Mouse (Mus musculus): ENCODE results near the gene Galnt17.

GRCm38 (mm10) chr5:131184566-131184965 is 123.7 kb downstream of the Galnt17 start:
- no peak for TF ChIP-seq POLR2A (IDR thresholded peaks at IDR 0.05; ENCODE audit: insufficient read length, low read depth)
- TF ChIP-seq TCF12 (IDR thresholded peaks at IDR 0.05; ENCODE audit: insufficient read depth, poor library complexity, severe bottlenecking) = no peak
- no peak for TF ChIP-seq E2F4 (IDR thresholded peaks at IDR 0.05; ENCODE audit: insufficient read depth)
- no peak for TF ChIP-seq USF1 (IDR thresholded peaks at IDR 0.05; ENCODE audit: low read depth)
- no peak for TF ChIP-seq MAX (IDR thresholded peaks at IDR 0.05; ENCODE audit: low read depth)
- no peak for TF ChIP-seq CEBPB (IDR thresholded peaks at IDR 0.05; ENCODE audit: insufficient read depth, poor library complexity, severe bottlenecking)
- TF ChIP-seq MYOG (IDR thresholded peaks at IDR 0.05; ENCODE audit: control insufficient read depth in 1 of 3, insufficient read depth in 1 of 3, insufficient read length in 2 of 3, low read depth in 2 of 3) = no peak
- TF ChIP-seq REST (IDR thresholded peaks at IDR 0.05; ENCODE audit: insufficient read depth, insufficient read length) = no peak
- no peak for TF ChIP-seq TCF3 (IDR thresholded peaks at IDR 0.05; ENCODE audit: insufficient read length, low read depth)
- no peak for TF ChIP-seq MYOD1 (IDR thresholded peaks at IDR 0.05; ENCODE audit: control insufficient read depth in 1 of 3, insufficient read length in 2 of 3, low read depth in 2 of 3)
- no peak for TF ChIP-seq POLR2AphosphoS2 (IDR thresholded peaks at IDR 0.05; ENCODE audit: insufficient read length, low read depth)

Measured in myocyte (in vitro differentiated cells).